Mouse (Mus musculus) left cerebral cortex, adult 8-10 months (tissue): ENCODE measurements around the gene Snx11. TPM values are rescaled to one million over a fixed set of nuclear protein-coding genes. Genes with fewer than 3 reads are reported as not detected.
"Not testable (repeated sequence)": the region's sequence is repeated elsewhere in the genome, so short reads cannot be mapped to it uniquely, and the experiment has no call there.

Experiments
- DNase-seq, 2 experiments: peaks; one replicate each; pipeline ENCODE4 v3.0.0; 2022; ENCODE audit warnings: low spot score in 2 of 2
- total RNA-seq, 4 experiments: library from RNA; stranded (reverse); gene quantifications; 2 replicates each; pipeline ENCODE4 v1.2.4; 2022

Gene Snx11
- total RNA-seq, 4 experiments from 2014 or later = 38.4 to 49.2 (median 44.4) TPM

DNA sequence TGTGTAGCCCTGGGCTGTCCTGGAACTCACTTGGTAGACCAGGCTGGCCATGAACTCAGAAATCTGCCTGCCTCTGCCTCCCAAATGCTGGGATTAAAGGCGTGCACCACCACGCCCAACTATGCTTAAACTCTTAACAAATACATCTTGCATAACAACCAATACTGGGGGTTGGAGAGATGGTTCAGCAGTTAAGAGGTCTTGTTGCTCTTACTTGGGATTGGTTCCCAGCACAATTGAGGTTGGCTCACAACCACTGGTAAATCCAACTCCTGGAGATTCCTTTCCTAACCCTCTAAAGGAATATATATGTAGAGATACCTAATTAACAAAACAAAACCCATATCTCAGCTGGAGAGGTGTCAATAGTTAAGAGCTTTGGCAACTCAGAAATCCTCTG, 18.7 kb upstream of the Snx11 start:
- no peak for DNase-seq

GRCm38 (mm10) chr11:96795491-96795890, 18.1 kb upstream of the Snx11 start:
- DNase-seq = no peak

DNA sequence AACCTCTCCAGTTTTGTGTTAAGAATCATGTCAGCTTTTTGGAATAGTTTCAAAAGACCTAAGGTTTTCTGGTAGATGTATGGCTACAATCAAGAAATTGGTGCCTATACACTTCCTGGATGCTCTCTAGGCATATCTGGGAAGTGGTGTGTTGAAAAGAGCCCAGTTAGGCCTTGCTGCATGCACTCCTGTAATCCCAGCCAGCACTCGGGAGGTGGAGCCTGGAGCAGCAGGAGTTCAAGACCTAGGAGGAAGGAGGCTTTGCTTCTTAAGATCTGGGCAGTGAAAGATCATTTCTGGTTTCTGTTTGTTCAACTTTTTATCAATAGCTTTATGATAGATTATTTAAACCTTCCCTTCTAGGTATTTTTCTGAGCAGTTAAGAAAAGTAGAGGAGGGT, 13.3 kb upstream of the Snx11 start:
- no peak for DNase-seq

DNA sequence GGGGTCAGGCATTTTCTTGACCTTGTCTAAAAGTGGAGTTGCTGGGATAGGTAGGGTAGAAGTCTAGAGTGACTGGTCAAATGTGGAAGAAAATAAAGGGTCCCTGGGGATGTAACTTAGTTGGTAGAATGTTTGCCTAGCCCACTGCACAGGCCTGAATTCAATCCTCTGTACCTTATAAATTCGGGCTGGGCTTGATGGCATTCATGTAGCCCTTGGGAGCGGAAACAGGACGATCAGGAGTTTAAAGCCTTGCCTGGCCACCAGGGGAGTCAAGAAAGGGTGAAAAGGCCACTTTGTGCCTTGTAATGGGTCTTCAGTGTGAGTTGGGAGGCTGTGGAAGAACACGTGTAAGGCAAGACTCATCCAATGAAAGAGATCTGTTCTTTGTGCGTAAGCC, 12.6 kb upstream of the Snx11 start:
- DNase-seq = no peak

GRCm38 (mm10) chr11:96788871-96789795, 11.8 kb upstream of the Snx11 start, which contains the start of gene Cbx1:
Cbx1 (plus strand) TSS chr11:96789127.
- DNase-seq = peak; percentile 83 to 87

DNA sequence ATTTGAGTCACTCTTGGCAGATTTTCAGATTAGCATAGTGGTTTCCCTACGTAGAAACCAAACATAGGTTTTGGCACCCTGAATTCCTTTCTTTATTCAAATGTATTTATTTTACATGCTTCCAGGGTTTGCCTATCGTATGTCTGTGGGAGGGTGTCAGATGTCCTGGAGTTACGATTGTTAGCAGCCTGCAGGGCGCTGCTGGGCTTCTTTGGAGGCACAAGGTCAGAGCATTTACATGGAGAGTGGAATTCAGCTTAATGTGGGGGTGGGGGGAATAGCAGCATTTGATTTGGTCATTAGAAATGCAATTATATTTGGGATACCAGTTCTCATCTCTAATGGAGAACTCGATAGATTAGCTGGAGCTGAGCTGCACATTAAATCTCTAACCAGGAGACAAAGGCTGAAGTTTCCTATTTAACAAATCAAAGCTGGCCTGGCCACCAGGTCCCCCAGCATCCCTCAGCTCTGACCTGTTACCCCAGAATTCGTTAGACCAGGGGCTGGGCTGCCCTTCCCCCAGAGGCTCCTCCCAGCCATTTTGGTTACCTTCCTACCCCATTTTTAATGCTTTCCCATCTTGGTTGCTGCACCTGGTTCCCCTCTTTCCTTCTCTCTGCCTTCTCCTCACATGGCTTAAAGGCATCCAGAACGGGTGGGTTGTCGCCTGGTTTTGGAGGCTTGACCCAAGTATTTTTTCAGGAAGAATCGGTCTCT, 9.5 kb upstream of the Snx11 start:
- DNase-seq = no peak

DNA sequence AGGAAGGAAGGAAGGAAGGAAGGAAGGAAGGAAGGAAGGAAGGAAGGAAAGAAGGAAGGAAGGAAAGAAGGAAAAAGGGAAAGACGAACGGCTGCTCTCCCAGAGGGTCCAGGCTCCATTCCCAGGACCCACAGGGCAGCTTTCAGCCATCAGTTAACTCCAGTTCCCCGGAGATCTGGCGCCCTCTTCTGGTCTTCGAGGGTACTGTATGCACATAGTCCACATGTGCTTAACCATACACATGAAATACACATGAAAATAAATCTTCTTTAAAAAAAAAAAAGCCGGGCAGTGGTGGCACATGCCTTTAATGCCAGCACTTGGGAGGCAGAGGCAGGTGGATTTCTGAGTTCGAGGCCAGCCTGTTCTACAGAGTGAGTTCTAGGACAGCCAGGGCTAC, 7.5 kb upstream of the Snx11 start:
- peak in 1 of 2 experiments; percentile 50 for DNase-seq

DNA sequence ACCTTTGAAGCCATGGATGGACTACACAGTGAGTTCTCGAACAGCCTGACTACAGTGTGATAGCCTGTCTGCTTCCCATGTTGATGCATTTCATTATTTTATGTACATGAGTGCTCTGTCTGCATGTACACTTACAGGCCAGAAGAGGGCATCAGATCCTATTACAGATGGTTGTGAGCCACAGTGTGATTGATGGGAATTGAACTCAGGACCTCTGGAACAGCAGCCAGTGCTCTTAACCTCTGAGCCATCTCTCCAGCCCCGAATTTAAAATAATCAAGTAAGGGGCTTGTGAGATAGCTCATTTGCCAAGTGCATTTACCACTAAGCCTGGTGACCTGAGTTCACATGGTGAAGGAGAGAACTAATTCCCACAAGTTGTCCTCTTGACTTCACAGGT, 4.1 kb upstream of the Snx11 start:
- DNase-seq = no peak

DNA sequence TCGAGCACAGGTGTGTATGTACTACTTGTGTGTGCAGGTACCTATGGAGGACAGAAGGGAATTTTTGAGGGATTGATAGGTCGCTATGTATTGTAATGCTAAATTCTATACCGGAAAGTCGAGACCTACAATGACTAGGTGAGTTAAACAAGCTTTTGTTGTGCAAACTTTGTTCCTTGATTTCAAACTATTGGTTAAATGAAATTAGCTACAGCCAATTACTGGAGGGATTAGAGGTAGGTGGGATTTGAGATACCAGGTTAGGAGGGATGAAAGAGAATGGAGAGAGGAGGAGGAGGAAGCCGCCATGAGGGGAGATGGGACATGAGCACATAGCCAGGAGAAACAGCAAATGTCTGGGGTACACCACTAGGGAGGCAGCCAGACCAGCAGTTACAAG, 2.9 kb upstream of the Snx11 start:
- no peak for DNase-seq

- not testable (repeated sequence) for DNase-seq
Measured at GRCm38 (mm10) chr11:96778061-96778627, 785 bp upstream of the Snx11 start.

GRCm38 (mm10) chr11:96776068-96776467, 1.3 kb downstream of the Snx11 start:
- DNase-seq = no peak

GRCm38 (mm10) chr11:96775665-96776064, 1.7 kb downstream of the Snx11 start:
- DNase-seq = no peak

- no peak for DNase-seq
Measured at GRCm38 (mm10) chr11:96775063-96775462, 2.3 kb downstream of the Snx11 start.

GRCm38 (mm10) chr11:96774536-96774935, 2.8 kb downstream of the Snx11 start:
- no peak for DNase-seq

DNA sequence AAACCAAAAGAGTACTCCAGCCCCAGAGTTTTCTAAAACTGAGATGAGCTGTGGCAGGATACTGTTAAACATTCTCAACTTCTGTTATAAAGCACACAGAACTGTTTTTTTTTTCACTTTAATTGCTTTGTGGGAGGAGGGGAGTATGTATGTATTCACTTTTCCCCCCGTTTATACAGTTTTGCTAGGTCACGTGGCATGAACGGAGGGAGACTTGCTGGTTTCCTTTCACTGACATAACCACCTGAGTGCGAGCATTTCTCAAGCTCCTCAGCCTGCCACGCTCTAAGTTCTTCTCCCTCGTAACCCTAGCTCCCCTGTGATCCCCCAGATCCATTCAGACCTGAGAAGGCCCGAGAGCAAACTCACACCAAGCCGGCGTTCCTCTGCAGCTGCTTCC, 4.9 kb downstream of the Snx11 start:
- DNase-seq = no peak

DNA sequence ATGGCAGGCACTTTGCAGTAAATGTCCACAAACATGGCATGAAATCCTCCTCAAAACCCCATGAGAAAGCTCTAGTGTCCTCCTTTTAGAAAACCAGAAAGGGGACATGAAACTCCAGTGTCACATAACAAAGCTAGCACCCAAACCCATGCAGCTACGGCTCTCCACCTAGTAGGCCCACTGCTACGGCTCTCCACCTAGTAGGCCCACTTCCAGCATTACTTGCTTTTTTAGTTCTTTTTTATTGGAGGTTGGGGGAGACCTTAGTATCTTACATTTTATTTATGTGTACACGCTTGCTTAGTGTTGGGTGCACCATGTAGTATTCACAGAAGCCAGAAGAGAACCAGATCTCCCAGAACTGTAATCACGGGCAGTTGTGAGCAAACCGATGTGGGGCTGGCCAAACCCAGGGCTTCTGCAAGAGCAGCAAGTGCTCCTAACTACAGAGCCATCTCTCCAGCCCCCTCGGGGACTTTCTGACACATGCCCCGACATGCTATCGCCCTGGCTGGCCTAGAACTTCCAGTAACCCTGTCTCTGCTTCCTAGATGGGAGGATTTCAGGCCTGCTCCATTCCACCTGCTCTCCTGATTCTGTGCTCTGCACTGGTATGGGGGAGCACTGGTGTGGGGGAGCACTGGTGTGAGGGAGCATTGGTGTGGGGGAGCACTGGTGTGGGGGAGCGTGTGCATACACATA, 5.9 kb downstream of the Snx11 start:
- no peak for DNase-seq

DNA sequence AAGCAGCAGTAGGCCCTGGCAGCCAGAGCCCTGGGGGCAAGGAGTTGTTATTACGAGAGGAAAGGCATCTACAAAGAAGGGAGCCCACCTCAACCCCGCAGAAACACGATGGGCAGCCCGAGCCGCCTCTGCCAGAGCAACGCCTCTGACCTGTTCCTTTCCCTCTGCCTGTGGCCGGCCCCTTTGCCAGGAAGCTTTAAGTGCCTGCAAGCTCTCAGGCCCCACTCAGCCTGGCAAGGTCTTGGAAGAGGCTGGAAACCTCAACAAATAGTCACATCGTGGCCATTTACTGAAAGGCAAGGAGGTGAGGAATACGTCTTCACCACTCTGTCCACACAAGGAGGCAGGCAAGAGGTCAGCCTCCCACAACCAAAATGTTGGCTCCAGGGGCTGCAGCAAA, 9.1 kb downstream of the Snx11 start:
- no peak for DNase-seq

- DNase-seq = no peak
Measured at GRCm38 (mm10) chr11:96767096-96767495, 10.3 kb downstream of the Snx11 start.

DNA sequence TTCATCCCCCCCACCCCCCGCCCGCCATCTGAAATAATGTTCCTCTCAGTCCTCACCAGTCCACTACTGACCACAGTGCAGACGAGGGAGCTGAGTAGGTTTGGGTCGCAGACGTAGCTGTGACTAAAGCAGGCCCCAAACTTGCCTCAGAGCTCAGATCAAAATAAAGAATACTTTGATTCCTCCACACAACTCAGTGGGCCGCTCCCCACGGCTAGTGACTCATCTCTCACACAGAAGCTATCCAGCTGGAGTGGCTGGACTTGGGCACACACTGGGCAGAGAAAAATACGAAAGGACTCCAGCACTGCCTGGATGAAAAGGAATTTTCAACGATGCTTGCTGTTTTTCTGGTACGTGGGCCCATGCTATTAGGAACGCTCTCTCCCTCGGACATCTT, 10.8 kb downstream of the Snx11 start:
- peak in 1 of 2 experiments; percentile 37 for DNase-seq

GRCm38 (mm10) chr11:96765645-96766044, 11.7 kb downstream of the Snx11 start:
- DNase-seq = no peak

DNA sequence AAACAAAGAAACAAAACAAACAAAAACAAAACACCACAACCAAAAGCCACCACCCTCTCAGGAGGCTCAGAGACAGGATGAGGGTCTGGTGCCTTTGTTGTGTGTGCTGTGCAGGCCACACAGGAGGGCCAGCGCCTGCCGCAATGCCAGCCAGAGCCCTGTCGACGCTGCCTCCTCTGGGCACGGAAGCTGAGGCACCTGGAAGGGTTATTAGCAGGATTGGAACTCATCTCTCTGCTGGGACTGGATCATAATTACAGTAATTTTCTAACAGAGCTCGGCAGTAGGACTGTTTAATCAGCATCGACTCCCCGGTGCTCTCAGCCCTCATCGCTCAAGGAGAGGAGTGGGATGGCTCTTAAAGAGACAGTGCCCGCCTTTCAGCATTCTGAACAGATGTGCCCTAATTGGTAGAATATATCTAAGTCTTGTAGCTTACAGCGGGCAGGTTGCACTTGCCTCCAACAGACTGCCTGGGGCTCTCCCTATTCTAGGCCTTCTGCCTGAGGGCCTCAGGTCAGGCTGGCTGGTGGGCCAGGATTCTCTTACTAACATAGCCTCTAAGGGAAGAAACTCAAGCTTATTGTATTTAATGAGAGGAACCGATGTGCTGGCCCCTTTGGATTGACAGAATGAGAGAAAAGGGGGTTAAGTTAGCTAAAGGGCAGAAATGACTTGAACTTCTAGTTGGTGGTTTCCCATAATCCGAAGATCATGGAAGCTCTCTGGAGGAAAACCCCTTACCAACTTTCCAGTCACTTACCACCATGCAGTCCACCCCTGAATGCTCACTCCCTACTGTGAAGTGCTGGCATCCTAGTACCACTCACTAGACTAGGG, 12.6 kb downstream of the Snx11 start:
- DNase-seq = no peak
